ENCODE assay signal across 12 mouse cellular contexts in the genomic region with DNA sequence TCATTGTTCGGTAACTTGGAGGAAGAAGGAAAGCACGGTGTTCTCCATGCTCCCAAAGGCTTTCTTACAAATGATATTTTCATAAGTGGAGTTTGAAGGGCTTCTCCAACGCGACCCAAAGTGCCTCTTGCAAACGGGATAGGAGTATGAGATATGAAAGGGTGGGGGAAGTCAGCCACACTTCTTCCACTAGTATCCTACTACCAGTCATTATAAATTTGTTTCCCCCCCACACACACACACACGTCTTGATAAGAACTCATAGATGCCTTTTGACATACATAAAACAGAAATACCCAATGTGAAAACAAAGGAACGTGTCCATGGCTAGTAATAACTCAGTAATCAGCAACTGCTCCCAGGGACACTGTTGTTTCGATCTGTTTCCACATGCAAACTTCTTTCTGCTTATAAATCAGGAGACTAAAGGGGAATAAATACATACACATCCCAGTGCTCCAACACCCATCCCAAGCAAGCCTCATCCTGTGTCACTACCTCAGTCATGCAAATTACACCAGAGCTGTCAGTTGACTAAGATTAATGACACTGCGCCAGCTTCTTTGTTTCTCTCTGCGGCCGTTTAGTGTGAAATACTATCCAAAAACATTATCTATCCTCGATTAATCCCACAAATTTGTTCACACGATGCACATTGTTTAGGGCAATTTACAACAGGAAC. TPM values are rescaled to one million over a fixed set of nuclear protein-coding genes. Genes with fewer than 3 reads are reported as not detected.
DNase-seq lines count a peak whose midpoint lies in the region; ATAC-seq lines count a peak whose summit lies in the region.
"Had no signal": no experiment of that assay in that cellular context is flagged by ENCODE, and none has a peak within 500 bp of the region (broad histone marks: within the 10 kb centered on the region; RNA-seq: fewer than 3 reads in every experiment).

No protein-coding gene starts in this region.

- H3K4me1 ChIP-seq in forebrain, embryonic 15.5 days: peaks cover 15% of the 10 kb centered on the region
- H3K4me1 ChIP-seq in hindbrain, embryonic 16.5 days (ENCODE audit: control insufficient read depth, insufficient read depth, low read depth, low read length): peaks cover 2% of the 10 kb centered on the region; the same call in 1 of the 2 replicates
- H3K4me1 ChIP-seq: heart, embryonic 15.5 days; limb, embryonic 15.5 days had no signal

- H3K36me3 ChIP-seq in forebrain, embryonic 15.5 days: no peaks in the 10 kb centered on the region
- H3K36me3 ChIP-seq in hindbrain, embryonic 16.5 days (ENCODE audit: control insufficient read depth, insufficient read depth, low read length): no peaks in the 10 kb centered on the region
- H3K36me3 ChIP-seq: embryonic facial prominence, embryonic 12.5 days; heart, embryonic 15.5 days; limb, embryonic 15.5 days had no signal

- ATAC-seq in forebrain, embryonic 15.5 days (replicated peaks): peak; percentile 68
- ATAC-seq in hindbrain, embryonic 16.5 days: peak; percentile 89

- 47% methylated on average over 13 of the region's 13 CpGs for WGBS in forebrain, embryonic 15.5 days
- 34% methylated on average over 13 of the region's 13 CpGs for whole genome bisulfite sequencing in hindbrain, embryonic 16.5 days

- 0 out of 2 replicates have a peak overlapping the region, but pooled peaks have one; percentile 3 for H3K4me2 ChIP-seq in forebrain, embryonic 15.5 days (replicated peaks)
- H3K4me2 ChIP-seq in hindbrain, embryonic 16.5 days (ENCODE audit: low read length): no peak overlapping the region
- H3K4me2 ChIP-seq: embryonic facial prominence, embryonic 12.5 days; heart, embryonic 15.5 days; limb, embryonic 15.5 days; lung, embryonic 14.5 days had no signal

- H3K27ac ChIP-seq in forebrain, embryonic 15.5 days (replicated peaks): peak overlapping the region; percentile 46
- H3K27ac ChIP-seq in hindbrain, embryonic 16.5 days (ENCODE audit: low read depth, low read length): no peak overlapping the region
- H3K27ac ChIP-seq: embryonic facial prominence, embryonic 12.5 days; heart, embryonic 15.5 days; limb, embryonic 15.5 days had no signal

- H3K9me3 ChIP-seq in forebrain, embryonic 15.5 days: no peaks in the 10 kb centered on the region
- H3K9me3 ChIP-seq in hindbrain, embryonic 16.5 days (ENCODE audit: control insufficient read depth, low read length): no peaks in the 10 kb centered on the region
- H3K9me3 ChIP-seq: embryonic facial prominence, embryonic 12.5 days; heart, embryonic 15.5 days; limb, embryonic 15.5 days had no signal

- DNase-seq in retina, postnatal 1 day: peak; percentile 42
- no peak for DNase-seq in retina, embryonic 14.5 days (ENCODE audit: low spot score)
- no peak for DNase-seq in thymus, adult 18-20 months
- DNase-seq in right cerebral cortex, postnatal 10 days (ENCODE audit: low spot score in 2 of 2): no peak
- DNase-seq in frontal cortex, postnatal 25 days (ENCODE audit: low spot score in 2 of 2): no peak
- DNase-seq: cerebellum, adult 9-11 months; lung, embryonic 14.5 days had no signal

- H3K4me3 ChIP-seq in forebrain, embryonic 15.5 days: no peak overlapping the region
- no peak overlapping the region for H3K4me3 ChIP-seq in hindbrain, embryonic 16.5 days (ENCODE audit: low read length)
- H3K4me3 ChIP-seq: embryonic facial prominence, embryonic 12.5 days; heart, embryonic 15.5 days; limb, embryonic 15.5 days had no signal

- no peak overlapping the region for H3K9ac ChIP-seq in forebrain, embryonic 15.5 days (replicated peaks)
- no peak overlapping the region for H3K9ac ChIP-seq in hindbrain, embryonic 16.5 days (ENCODE audit: low read depth, low read length)
- H3K9ac ChIP-seq: embryonic facial prominence, embryonic 12.5 days; heart, embryonic 15.5 days; limb, embryonic 15.5 days; lung, embryonic 14.5 days had no signal

- H3K27me3 ChIP-seq in forebrain, embryonic 15.5 days: no peaks in the 10 kb centered on the region
- no peaks in the 10 kb centered on the region for H3K27me3 ChIP-seq in hindbrain, embryonic 16.5 days (replicated peaks; ENCODE audit: control insufficient read depth, insufficient read depth, low read length)
- H3K27me3 ChIP-seq: embryonic facial prominence, embryonic 12.5 days; heart, embryonic 15.5 days; limb, embryonic 15.5 days had no signal

RNA-seq across cellular contexts. Expression of a gene that starts 43.4 kb away (rescaled TPM):
- polyA plus RNA-seq in forebrain, embryonic 15.5 days (2015; fragmentation: Nextera tagmentation; extraction: Ambion mirVana): 16.3 and 17.1 TPM in 2 replicates
- 20.5 and 23.3 TPM in 2 replicates for polyA plus RNA-seq in hindbrain, embryonic 16.5 days (2015; fragmentation: Nextera tagmentation; extraction: Ambion mirVana)
